Mouse (Mus musculus): ENCODE measurements around the gene Trcg1. TPM values are rescaled to one million over a fixed set of nuclear protein-coding genes. Genes with fewer than 3 reads are reported as not detected.

Trcg1 gene
- polyA plus RNA-seq, 1 experiment, result not detected

- Histone ChIP-seq H3K4me2 (ENCODE audit: low read depth) (no peak overlapping the region), H3ac (ENCODE audit: control insufficient read depth, insufficient read length) (no peak overlapping the region), H3K27me3 (ENCODE audit: control insufficient read depth, insufficient read depth, insufficient read length) (no peaks in the 10 kb centered on the region), H3K36me3 (ENCODE audit: control insufficient read depth, insufficient read depth) (no peaks in the 10 kb centered on the region), H3K4me3 (no peak overlapping the region), H3K79me2 (ENCODE audit: control insufficient read depth, insufficient read depth) (no peaks in the 10 kb centered on the region)
- TF ChIP-seq MYOG (IDR thresholded peaks at IDR 0.05; ENCODE audit: control insufficient read depth in 1 of 3, insufficient read depth in 1 of 3, insufficient read length in 2 of 3, low read depth in 2 of 3) (no peak), REST (IDR thresholded peaks at IDR 0.05; ENCODE audit: insufficient read depth, insufficient read length) (no peak), POLR2A (IDR thresholded peaks at IDR 0.05; ENCODE audit: insufficient read length, low read depth) (no peak), USF1 (IDR thresholded peaks at IDR 0.05; ENCODE audit: low read depth) (no peak), CEBPB (IDR thresholded peaks at IDR 0.05; ENCODE audit: insufficient read depth, poor library complexity, severe bottlenecking) (no peak), SRF (IDR thresholded peaks at IDR 0.05; ENCODE audit: control insufficient read depth, insufficient read length, low read depth) (no peak), E2F4 (IDR thresholded peaks at IDR 0.05; ENCODE audit: insufficient read depth) (no peak), MYOD1 (IDR thresholded peaks at IDR 0.05; ENCODE audit: control insufficient read depth in 1 of 3, insufficient read length in 2 of 3, low read depth in 2 of 3) (no peak), TCF12 (IDR thresholded peaks at IDR 0.05; ENCODE audit: insufficient read depth, poor library complexity, severe bottlenecking) (no peak), MAX (IDR thresholded peaks at IDR 0.05; ENCODE audit: low read depth) (no peak), TCF3 (IDR thresholded peaks at IDR 0.05; ENCODE audit: insufficient read length, low read depth) (no peak), POLR2AphosphoS2 (IDR thresholded peaks at IDR 0.05; ENCODE audit: insufficient read length, low read depth) (no peak)
Measured at GRCm38 (mm10) chr9:57294905-57295304, 58.5 kb downstream of the Trcg1 start.

GRCm38 (mm10) chr9:57295666-57296065 is 59.3 kb downstream of the Trcg1 start:
- Histone ChIP-seq H3K4me3 (no peak overlapping the region), H3K27me3 (ENCODE audit: control insufficient read depth, insufficient read depth, insufficient read length) (no peaks in the 10 kb centered on the region), H3K79me2 (ENCODE audit: control insufficient read depth, insufficient read depth) (no peaks in the 10 kb centered on the region), H3K36me3 (ENCODE audit: control insufficient read depth, insufficient read depth) (no peaks in the 10 kb centered on the region), H3ac (ENCODE audit: control insufficient read depth, insufficient read length) (no peak overlapping the region), H3K4me2 (ENCODE audit: low read depth) (no peak overlapping the region)
- no peak for TF ChIP-seq USF1 (IDR thresholded peaks at IDR 0.05; ENCODE audit: low read depth)
- TF ChIP-seq MYOG (IDR thresholded peaks at IDR 0.05; ENCODE audit: control insufficient read depth in 1 of 3, insufficient read depth in 1 of 3, insufficient read length in 2 of 3, low read depth in 2 of 3), result no peak
- no peak for TF ChIP-seq E2F4 (IDR thresholded peaks at IDR 0.05; ENCODE audit: insufficient read depth)
- no peak for TF ChIP-seq MAX (IDR thresholded peaks at IDR 0.05; ENCODE audit: low read depth)
- 0 out of 2 replicates have a peak, but pooled peaks have one; percentile 38 for TF ChIP-seq CEBPB (IDR thresholded peaks at IDR 0.05; ENCODE audit: insufficient read depth, poor library complexity, severe bottlenecking)
- no peak for TF ChIP-seq POLR2AphosphoS2 (IDR thresholded peaks at IDR 0.05; ENCODE audit: insufficient read length, low read depth)
- no peak for TF ChIP-seq TCF3 (IDR thresholded peaks at IDR 0.05; ENCODE audit: insufficient read length, low read depth)
- no peak for TF ChIP-seq REST (IDR thresholded peaks at IDR 0.05; ENCODE audit: insufficient read depth, insufficient read length)

- H3K27me3 ChIP-seq (ENCODE audit: control insufficient read depth, insufficient read depth, insufficient read length), result no peaks in the 10 kb centered on the region
- TF ChIP-seq TCF12 (IDR thresholded peaks at IDR 0.05; ENCODE audit: insufficient read depth, poor library complexity, severe bottlenecking) (no peak), MYOD1 (IDR thresholded peaks at IDR 0.05; ENCODE audit: control insufficient read depth in 1 of 3, insufficient read length in 2 of 3, low read depth in 2 of 3) (no peak), SRF (IDR thresholded peaks at IDR 0.05; ENCODE audit: control insufficient read depth, insufficient read length, low read depth) (no peak), MYOG (IDR thresholded peaks at IDR 0.05; ENCODE audit: control insufficient read depth in 1 of 3, insufficient read depth in 1 of 3, insufficient read length in 2 of 3, low read depth in 2 of 3) (no peak), REST (IDR thresholded peaks at IDR 0.05; ENCODE audit: insufficient read depth, insufficient read length) (no peak), POLR2A (IDR thresholded peaks at IDR 0.05; ENCODE audit: insufficient read length, low read depth) (no peak), TCF3 (IDR thresholded peaks at IDR 0.05; ENCODE audit: insufficient read length, low read depth) (no peak), E2F4 (IDR thresholded peaks at IDR 0.05; ENCODE audit: insufficient read depth) (no peak)
- no peaks in the 10 kb centered on the region for H3K36me3 ChIP-seq (ENCODE audit: control insufficient read depth, insufficient read depth)
- H3K4me3 ChIP-seq, result no peak overlapping the region
- no peaks in the 10 kb centered on the region for H3K79me2 ChIP-seq (ENCODE audit: control insufficient read depth, insufficient read depth)
- H3K4me2 ChIP-seq (ENCODE audit: low read depth), result no peak overlapping the region
- no peak overlapping the region for H3ac ChIP-seq (ENCODE audit: control insufficient read depth, insufficient read length)
Measured at GRCm38 (mm10) chr9:57296277-57296676, 59.9 kb downstream of the Trcg1 start.

GRCm38 (mm10) chr9:57297938-57298337 is 61.6 kb downstream of the Trcg1 start:
- Histone ChIP-seq H3K4me2 (ENCODE audit: low read depth) (no peak overlapping the region), H3K4me3 (no peak overlapping the region), H3K27me3 (ENCODE audit: control insufficient read depth, insufficient read depth, insufficient read length) (no peaks in the 10 kb centered on the region), H3K79me2 (ENCODE audit: control insufficient read depth, insufficient read depth) (no peaks in the 10 kb centered on the region), H3K36me3 (ENCODE audit: control insufficient read depth, insufficient read depth) (no peaks in the 10 kb centered on the region), H3ac (ENCODE audit: control insufficient read depth, insufficient read length) (no peak overlapping the region)
- TF ChIP-seq POLR2AphosphoS2 (IDR thresholded peaks at IDR 0.05; ENCODE audit: insufficient read length, low read depth) (no peak), SRF (IDR thresholded peaks at IDR 0.05; ENCODE audit: control insufficient read depth, insufficient read length, low read depth) (no peak), POLR2A (IDR thresholded peaks at IDR 0.05; ENCODE audit: insufficient read length, low read depth) (no peak), MAX (IDR thresholded peaks at IDR 0.05; ENCODE audit: low read depth) (no peak), REST (IDR thresholded peaks at IDR 0.05; ENCODE audit: insufficient read depth, insufficient read length) (no peak), MYOD1 (IDR thresholded peaks at IDR 0.05; ENCODE audit: control insufficient read depth in 1 of 3, insufficient read length in 2 of 3, low read depth in 2 of 3) (no peak), E2F4 (IDR thresholded peaks at IDR 0.05; ENCODE audit: insufficient read depth) (no peak), CEBPB (IDR thresholded peaks at IDR 0.05; ENCODE audit: insufficient read depth, poor library complexity, severe bottlenecking) (no peak), TCF12 (IDR thresholded peaks at IDR 0.05; ENCODE audit: insufficient read depth, poor library complexity, severe bottlenecking) (no peak), USF1 (IDR thresholded peaks at IDR 0.05; ENCODE audit: low read depth) (no peak), MYOG (IDR thresholded peaks at IDR 0.05; ENCODE audit: control insufficient read depth in 1 of 3, insufficient read depth in 1 of 3, insufficient read length in 2 of 3, low read depth in 2 of 3) (no peak)

Other genes with a start within 250 kb of the Trcg1 start
- gene Ptpn9, start 241.6 kb upstream of the Trcg1 start, polyA plus RNA-seq (2012; fragmentation: generic; extraction: Trizol), result 16.1 TPM
- gene Sin3a, start 164.5 kb upstream of the Trcg1 start, polyA plus RNA-seq (2012; fragmentation: generic; extraction: Trizol), result 13.3 TPM
- 55.4 TPM for gene Man2c1, start 105.9 kb upstream of the Trcg1 start, polyA plus RNA-seq (2012; fragmentation: generic; extraction: Trizol)
- gene Neil1, start 88.3 kb upstream of the Trcg1 start, polyA plus RNA-seq (2012; fragmentation: generic; extraction: Trizol), result 12.7 TPM
- gene Commd4, start 78.2 kb upstream of the Trcg1 start, polyA plus RNA-seq (2012; fragmentation: generic; extraction: Trizol), result 57.3 TPM
- 30.3 TPM for gene 1700017B05Rik, start 26.1 kb downstream of the Trcg1 start, polyA plus RNA-seq (2012; fragmentation: generic; extraction: Trizol)
- 16.2 TPM for gene Ppcdc, start 203.6 kb downstream of the Trcg1 start, polyA plus RNA-seq (2012; fragmentation: generic; extraction: Trizol)
- gene Scamp5, start 231.5 kb downstream of the Trcg1 start, polyA plus RNA-seq (2012; fragmentation: generic; extraction: Trizol), result 23.6 TPM

All from myocyte (in vitro differentiated cells).